Mouse (Mus musculus) fat pad, adult 2 months (tissue): ENCODE measurements around the gene Krt9.
A peak's percentile ranks its signal among the peaks of the same experiment; 100 is the strongest.
"Not testable (repeated sequence)": the region's sequence is repeated elsewhere in the genome, so short reads cannot be mapped to it uniquely, and the experiment has no call there.

Experiments
- DNase-seq: peaks from one replicate; pipeline ENCODE4 v3.0.0-alpha.2; 2011; ENCODE audit warnings: low read depth, low spot score; ENCODE audit errors: extremely low read depth

Gene Krt9

DNA sequence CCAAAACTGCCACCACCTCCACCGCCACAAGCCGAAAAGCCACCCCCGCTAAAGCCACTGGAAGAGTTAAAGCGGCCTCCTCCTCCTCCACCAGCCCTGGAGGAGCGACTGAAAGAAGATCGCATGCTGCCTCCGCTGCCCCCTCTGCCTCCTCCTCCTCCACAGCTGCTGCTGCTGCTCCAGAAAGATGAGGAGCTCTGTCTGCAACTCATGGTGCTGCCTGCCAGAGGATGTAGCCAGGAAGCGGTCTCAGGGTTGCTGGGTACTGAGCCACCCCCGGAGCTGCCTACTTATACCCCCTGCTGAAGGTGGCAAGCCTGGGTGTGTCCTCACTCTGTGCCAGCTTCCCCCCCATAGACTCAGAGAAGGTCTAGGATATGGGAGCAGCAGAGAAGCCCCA lies at the start of gene Krt9:
Gene Krt9, minus strand, starts transcription at position 255 of the 400 bp plus-strand sequence.
- no peak for DNase-seq

DNA sequence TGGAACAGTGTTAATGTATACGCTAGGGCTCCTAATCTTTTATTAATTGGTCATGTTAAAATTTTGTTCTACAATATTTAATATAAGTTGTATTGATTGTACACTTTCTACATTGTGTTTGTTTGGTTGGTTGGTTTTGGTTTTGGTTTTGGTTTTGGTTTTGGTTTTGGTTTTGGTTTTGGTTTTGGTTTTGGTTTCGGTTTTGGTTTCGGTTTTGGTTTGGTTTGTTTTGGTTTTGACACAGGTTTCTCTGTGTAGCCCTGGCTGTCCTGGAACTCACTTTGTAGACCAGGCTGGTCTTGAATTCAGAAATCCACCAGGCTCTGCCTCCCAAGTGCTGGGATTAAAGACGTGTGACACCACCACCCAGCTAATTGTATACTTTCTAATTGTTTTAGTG lies 47.2 kb upstream of the Krt9 start:
- DNase-seq: not testable (repeated sequence)

DNA sequence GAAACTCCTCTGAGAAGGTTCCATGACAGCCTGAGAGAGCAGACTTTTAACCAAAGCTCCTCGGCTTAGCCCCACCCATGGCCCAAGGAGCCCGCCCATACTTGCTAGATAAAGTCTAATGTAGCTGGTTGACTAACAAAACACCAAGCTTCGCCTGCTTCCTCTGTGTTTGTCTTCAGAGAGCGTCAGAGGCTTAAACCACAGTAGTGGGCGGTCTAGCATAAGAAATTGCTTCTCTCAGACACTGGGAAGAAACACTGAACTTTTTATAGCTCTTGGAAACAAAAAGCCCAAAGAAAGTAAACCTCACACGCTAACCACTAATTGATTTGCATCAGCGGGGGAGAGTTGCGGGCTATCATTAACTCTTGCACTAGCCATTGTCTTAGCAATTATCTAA lies 28.7 kb upstream of the Krt9 start:
- no peak for DNase-seq

DNA sequence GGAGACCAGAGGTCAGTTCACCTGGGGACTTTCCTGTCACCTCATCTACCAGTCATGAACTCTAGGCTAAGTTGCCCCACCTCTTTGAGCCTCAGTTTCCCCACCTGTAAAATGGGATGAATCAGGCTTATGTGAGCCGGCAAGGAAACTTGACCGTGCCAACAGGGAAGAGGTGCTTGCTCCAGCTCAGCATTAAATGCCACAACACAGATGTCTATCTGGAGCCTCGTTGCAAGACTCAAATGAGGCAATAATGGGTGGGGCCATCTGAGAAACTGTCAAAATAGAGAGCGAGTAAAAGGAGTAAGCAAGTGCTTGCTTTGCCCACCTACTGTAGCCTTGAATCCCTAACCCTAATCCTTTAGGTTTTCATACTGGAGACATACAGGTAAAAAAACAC lies 26.3 kb upstream of the Krt9 start:
- DNase-seq: peak; percentile 91

DNA sequence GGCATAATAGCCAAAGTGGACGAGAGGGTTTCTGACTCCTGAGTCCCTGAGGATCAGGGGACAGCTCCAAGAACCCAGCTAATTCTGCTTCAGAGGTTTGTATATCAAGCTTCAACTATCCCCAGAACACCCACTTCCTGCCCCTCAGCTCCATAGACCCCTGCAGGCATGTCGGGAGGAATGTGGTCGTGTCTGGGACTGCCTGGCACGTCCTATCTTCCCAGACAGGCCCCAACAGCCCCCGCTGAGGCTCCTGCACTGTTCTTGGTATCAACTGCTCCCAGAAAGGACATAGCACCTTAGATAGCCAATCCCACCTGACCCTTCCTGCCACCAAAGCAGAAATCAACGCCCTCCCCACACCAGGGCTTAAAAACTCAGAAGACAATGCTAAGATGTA lies 15.5 kb upstream of the Krt9 start:
- no peak for DNase-seq

DNA sequence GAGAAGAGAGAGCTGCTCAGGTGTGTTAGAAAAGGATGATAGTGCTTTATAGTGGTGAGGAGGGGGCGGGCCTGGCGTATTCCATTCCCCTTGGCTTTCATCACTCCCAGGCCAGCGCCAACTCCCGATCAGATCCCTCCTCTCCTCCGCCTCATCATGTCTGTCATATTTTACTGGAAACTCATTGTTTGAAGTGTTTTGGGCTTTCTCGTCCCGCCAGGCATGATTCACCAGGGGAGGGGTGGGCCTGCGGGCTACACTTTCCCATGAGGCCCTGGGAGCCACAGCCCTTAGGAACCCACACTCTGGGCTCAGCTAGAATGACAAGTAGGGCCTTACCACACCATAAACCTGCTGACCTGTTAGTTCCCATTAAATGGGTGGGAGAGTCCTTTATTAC lies 14.5 kb upstream of the Krt9 start, which contains the start of gene Krt14:
Gene Krt14, minus strand, starts transcription at position 51 of the 400 bp plus-strand sequence.
- no peak for DNase-seq

DNA sequence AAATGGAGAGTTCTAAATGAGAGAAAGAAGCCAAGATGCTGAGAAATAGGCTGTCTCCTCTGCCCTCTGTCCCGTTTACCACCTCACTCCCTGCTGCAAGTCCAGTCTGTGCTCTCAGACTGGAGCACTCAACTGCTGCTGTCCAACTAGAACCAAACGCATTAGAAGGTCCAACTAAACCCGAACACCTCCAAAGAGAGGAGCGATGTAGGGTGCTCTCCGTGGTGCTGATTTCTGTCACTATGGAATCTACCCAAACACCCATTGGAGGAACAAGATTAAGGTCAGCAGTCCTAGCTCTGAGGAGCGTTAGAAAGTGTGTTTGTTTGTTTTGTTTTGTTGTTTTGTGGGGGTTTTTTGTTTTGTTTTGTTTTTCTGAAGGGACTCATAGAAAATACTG lies 10.4 kb upstream of the Krt9 start:
- DNase-seq: no peak

DNA sequence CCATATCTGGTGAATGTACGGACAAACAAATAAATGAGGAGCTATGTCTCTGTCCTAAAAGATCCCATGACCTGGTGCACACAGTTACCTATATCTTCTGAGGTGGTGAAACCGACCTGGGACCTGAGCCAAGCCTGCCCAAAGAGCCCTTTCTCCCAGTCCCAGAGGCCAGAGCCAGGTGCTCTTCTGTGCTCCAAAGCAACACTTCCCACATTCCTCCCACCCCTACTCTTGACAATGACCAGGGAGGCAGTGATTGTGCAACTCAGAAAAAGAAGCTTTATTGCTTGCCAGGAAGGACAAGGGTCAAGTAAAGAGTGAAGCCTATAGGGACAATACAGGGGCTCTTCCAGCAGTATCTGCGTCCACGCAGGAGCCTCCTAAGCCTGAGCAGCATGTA lies 9.9 kb upstream of the Krt9 start:
- DNase-seq: peak; percentile 98

DNA sequence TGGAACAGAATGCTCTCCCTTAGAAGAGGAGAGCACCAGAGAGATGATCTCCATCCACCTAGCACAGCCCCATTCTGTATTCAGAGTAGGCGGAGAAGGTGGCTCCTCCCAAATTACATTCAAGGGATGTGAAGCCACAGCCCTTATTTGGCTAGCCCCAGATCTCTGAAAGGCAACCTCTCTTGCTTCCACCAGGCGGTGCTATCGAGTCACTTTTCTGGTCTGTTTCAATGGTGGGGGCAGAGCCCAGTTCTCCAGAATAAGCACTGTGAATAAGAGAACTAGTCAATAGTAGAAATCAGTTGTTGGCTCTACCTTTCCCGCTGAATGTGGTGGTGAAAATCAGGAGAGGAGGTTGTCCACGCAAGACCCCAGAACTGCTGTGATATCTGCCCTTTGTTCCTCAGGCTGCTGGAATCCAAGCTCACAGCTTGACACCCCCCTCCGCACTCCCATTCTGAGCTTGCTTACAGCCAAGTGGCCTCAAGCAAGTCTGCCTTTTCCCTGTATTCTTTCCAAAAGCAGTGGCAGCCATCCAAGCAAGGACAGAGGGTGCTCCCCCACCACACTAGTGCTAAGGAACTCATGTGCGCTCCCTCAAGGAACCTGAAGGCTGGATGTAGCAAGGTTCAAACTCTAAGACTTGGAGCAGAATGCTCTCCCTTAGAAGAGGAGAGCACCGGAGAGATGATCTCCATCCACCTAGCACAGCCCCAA lies 7.2 kb upstream of the Krt9 start:
- DNase-seq: peak; percentile 74

DNA sequence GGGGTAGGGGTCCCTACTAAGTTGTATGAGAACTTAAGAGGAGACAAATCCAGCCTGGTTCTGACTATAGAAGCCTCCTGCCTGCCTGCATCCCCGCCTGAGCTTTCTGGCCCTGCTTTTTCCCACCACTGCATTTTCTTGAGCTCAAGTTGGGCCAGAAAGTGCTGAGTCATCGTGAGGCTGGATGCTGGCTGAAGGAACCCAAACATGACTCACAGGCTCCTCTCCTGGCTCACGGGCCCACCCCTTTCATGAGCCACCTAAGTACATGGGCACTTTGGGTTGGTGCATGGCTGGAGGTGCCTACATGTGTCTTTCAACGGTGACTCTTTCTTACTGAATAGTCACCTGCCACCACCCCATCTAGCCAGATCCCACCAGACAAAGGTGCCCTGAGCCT lies 5.6 kb upstream of the Krt9 start:
- no peak for DNase-seq

DNA sequence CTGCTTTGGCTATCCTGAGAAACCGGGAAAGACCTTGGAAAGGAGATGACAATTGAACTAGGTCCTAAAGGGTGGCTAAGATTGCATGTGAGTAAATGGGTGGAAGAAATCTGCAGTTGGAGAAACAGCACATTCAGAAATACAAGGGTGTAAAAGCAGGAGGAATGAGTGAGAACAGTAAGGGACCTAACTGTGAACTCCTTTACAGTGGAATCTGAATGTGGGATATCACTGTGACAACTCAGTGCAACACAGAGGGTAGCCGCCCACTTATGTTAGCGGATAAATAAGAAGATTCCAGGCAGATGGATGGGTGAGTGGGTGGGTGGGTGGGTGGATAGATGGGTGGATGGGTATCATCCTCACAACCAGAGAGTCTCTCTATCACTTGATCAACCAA lies 1.2 kb downstream of the Krt9 start:
- no peak for DNase-seq

DNA sequence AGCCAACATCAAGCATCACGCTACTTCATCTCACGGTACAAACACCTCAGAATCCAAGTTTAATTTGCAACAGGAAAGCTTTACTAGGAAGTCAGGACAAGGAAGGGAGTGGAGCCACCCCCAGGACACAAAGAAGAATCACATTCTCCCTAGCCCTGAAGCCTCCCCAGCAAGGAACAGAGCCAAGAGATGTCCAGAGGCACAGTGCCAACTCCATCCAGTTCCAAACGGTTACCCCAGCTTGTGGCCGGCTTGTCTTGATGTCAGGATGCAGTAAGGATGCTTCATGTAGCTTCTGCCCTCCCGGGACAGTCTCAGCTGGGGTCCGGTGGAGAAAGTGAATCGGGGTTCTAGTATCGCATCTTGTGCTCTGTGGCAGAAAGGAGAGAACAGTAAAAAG lies 6.3 kb downstream of the Krt9 start:
- no peak for DNase-seq

DNA sequence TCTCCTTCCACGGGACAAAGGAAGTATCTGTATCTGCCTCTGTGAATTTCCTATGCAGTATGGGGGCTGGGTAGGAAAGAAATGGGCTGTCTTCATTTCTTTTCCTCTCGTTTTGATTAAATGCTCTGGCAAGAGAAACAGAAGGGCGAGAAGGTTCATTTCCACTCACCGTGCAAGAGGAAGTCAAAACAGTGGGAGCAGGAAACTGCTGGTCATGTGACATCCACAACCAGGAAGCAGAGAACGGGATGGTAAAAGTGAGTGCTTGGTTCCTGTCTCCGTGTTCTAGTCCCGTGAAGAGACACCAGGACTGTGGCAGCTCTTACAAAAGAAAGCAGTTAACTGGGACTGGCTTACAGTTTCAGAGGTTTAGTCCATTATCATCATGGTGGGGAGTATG lies 11.3 kb downstream of the Krt9 start:
- no peak for DNase-seq

DNA sequence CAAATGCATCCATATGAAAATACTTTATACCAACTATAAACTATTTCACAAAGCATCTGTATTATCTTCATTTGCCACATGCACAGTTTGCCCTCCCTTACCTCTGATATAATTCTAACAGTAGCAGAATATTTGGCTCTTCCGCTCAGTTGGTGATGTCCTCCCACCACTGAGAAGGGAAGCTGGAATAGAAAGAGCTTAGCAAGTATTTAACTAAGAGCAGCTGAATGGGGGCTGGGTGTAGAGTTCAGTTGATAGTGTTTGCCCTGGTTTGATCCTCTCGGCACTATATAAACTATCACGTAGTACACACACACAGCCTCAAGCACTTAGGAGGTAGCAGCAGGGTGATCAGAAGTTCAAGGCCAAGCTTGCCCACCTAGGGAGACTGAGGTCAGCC lies 13.8 kb downstream of the Krt9 start:
- DNase-seq: no peak

DNA sequence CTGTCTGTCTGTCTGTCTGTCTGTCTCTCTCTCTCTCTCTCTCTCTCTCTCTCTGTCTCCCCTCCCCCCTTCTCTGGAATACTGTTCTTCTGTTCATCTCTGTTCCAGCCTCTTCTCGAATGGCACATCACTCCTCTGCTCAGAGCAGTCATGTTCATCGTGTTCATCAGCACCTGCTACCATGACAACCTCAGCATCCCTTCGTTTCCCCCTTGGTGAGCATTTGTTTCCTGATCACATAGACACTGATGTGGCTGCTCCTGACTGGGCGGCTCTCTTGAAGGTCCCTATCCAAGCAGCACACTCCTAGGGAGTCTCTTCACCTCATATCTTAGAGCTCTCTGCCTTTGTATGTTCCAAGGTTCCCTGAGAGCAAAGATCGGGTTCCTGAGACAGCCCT lies 14.7 kb downstream of the Krt9 start:
- no peak for DNase-seq

DNA sequence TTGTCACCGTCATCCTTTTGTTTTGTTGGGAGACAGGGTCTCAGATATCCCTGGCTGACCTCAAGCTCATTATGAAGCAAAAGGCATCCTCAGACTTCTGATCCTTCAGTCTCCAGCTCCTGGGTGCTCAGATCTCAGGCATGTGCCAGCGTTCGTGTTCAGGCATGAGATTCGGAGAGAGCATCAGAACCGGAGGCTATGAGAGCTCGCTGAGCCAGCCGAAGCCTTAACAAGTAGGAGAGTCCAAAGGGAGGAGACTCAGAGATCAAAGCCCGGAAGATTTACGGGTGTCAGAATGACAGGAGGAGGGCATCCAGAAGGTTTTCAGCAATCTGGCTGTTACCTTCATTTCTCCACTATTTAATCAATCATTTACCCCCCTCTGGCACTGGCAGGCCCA lies 16.3 kb downstream of the Krt9 start:
- no peak for DNase-seq

DNA sequence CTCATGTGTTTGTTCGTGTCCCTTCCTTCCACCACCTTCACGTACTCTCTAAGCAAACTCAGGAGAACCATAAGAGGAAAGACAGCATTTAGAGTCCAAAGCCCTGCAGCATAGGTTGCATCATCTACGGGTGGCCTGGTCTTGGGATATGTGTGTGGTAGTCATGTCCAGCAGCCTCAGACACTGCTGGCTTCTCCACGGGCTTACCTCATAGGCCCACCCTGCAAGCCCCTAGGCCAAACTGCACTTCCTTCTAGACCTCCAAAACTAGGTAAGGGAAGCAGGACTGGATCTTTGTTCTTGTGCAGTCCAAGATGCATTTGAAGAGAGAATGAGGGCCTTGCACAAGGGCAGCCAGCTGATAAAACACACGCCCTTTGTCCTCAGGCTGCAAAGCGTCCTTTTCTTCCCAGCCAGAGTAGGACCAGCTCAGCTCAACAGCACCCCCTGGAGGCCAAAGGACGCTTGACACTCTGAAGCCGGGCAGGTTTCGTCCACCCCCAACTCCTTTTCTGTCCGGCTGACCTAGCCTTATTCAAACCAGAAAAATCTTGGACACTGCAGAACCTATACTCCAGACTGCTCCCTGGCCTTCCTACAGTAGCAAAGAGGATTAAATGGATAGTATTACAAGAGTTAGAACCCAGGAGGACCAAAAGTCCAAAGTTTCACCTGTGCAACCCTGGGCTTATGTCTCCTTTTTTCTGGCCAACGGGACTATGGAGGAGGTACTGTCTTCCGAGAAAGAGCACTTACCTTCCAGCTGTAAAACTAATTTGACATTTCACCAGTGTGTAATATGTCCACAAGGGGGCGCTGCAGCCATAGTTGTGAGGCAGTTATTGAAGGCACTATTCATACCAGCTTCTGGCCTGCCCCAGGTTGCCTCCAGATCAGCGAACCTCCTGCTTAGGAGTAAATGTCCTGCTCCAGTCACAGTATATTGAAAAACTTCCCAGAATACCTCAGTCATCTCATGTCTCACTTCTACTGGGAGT lies 24.0 kb downstream of the Krt9 start:
- no peak for DNase-seq

DNA sequence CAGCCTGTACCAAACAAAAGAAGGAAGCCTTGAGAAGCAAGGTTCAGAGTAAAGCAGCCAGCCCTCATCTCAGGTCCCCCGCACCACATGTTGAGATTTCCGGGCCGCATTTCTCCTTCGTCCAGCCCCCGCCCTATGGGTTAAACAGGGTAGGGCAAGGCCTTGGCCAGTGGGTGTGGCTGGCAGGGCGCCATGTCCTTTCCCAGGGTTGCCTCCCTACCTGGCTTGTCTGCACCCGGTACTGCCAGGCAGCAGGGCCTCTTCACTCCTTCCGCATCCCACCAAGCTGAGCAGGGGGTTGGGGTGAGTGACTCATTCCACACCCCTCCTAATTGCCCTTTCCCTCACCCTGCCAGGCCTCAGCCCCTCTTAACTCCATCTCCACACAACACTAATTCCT lies 25.0 kb downstream of the Krt9 start:
- DNase-seq: no peak

DNA sequence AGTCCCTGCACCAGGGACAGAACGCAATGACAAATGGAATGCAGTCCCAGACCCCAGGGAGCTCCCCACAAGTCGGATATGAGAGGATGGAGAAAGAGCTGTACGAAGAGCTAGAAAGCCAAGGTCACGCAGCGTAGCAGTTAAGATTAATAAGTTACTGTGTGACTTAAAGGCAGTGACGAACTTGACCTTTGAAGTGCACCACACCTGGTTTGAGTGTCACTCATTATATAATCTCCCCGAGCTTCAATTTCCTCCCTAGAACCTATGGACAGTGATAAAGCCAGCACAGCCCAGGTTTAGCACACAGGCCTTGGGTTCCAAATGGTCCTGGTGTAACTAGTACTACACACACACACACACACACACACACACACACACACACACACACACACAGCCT lies 28.7 kb downstream of the Krt9 start:
- no peak for DNase-seq

DNA sequence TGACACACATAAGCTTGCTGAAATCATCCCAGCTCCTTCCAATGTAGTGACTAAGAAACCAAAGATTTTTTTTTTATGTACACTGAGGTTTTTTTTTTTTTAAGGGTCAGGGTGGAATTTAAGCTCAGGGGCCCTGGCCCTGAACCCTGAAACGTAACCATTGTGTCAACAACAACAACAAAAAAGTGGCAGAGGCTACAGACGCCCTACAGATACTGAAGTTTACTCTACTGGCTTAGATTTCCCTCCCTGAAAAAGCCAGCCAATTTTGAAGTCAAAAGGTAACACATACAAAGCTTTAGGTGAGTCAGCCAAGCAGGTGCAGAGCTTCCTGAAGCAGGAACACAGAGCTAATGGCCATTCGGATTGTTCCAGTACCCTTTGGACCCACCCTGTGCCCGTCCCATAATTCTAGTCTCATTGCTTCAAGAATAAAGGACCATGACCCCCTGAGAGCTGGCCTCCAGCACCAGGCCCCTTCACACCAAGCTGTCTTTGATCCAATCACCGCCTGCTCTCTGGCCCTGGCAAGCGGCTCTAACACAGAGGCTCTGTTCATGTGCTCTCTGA lies 35.1 kb downstream of the Krt9 start:
- no peak for DNase-seq

DNA sequence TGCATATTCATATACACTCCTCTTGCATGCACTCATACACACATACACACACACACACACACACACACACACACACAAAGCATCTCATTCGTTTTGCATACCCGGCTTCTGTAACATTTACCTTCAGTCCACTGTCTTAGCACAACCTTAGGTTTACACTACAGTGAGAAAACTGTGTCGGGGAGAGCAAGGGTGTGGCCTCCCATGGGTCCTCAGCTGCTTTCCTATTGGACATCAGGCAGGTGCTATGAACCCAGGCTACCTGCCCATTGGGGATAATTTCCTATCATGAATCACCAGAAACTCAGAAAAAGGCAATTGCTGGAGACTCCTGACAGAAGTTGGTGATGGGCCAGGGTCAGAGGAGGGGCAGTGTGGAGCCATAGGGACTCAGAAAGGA lies 35.7 kb downstream of the Krt9 start:
- no peak for DNase-seq
